Mouse (Mus musculus): ENCODE measurements at regions not wholly inside any gene's neighbourhood (a gene's known extent, or its start where the extent isn't known, plus 50 kb on each side); places are given as distances from the start of the nearest gene placed in this dataset.

GRCm38 (mm10) chr9:86961663-86962062 is 53.7 kb upstream of the Ripply2 start:
- peak in 1 of 2 experiments; percentile 49 for DNase-seq (ENCODE audit: extremely low spot score in 1 of 2, low spot score in 2 of 2)
- intact Hi-C loops (cut with DNase I) = no loop called here

GRCm38 (mm10) chr9:86957076-86957475 is 58.3 kb upstream of the Ripply2 start:
- no peak for DNase-seq (ENCODE audit: extremely low spot score in 1 of 2, low spot score in 2 of 2)
- intact Hi-C loops (cut with DNase I) = no loop called here

- intact Hi-C loops (cut with DNase I) = no loop called here
Observed at GRCm38 (mm10) chr9:86955720-86956119, 59.6 kb upstream of the Ripply2 start.

GRCm38 (mm10) chr9:86951958-86952509 is 63.3 kb upstream of the Ripply2 start:
- intact Hi-C loops (cut with DNase I) = no loop called here
- no peak for DNase-seq (ENCODE audit: extremely low spot score in 1 of 2, low spot score in 2 of 2)

More at GRCm38 (mm10) chr9:86955720-86956119, 59.6 kb upstream of the Ripply2 start:
- no peak for DNase-seq (ENCODE audit: extremely low spot score in 1 of 2, low spot score in 2 of 2)

- intact Hi-C loops (cut with DNase I) = no loop called here
- DNase-seq (ENCODE audit: extremely low spot score in 1 of 2, low spot score in 2 of 2) = no peak
Observed at GRCm38 (mm10) chr9:86949885-86950284, 65.5 kb upstream of the Ripply2 start.

GRCm38 (mm10) chr9:86931196-86931595 is 50.7 kb upstream of the Snap91 start:
- no peak for DNase-seq (ENCODE audit: extremely low spot score in 1 of 2, low spot score in 2 of 2)
- intact Hi-C loops (cut with DNase I) = no loop called here

All from left cerebral cortex, postnatal 10 days (tissue).